Mouse (Mus musculus): ENCODE measurements around the gene Mrpl10. TPM values are rescaled to one million over a fixed set of nuclear protein-coding genes. Genes with fewer than 3 reads are reported as not detected.

The Mrpl10 gene
- polyA plus RNA-seq, 1 experiment from 2014 or later: 80.1 TPM

GRCm38 (mm10) chr11:97078751-97079150, 37.4 kb downstream of the Mrpl10 start:
- H3K27me3 ChIP-seq (ENCODE audit: control insufficient read depth, insufficient read depth, low read length): peaks cover 7% of the 10 kb centered on the region
- 40% methylated on average over 4 of the region's 4 CpGs for WGBS
- no peak for ATAC-seq (ENCODE audit: insufficient number of reproducible peaks, insufficient read depth, low FRiP score, low read depth)
- H3K4me3 ChIP-seq (ENCODE audit: control insufficient read depth in 1 of 2, insufficient read depth in 1 of 2, low read depth in 1 of 2, low read length in 2 of 2): no peak overlapping the region
- no peak overlapping the region for H3K9ac ChIP-seq (ENCODE audit: low read length)
- H3K4me1 ChIP-seq (ENCODE audit: control insufficient read depth in 2 of 2, insufficient read depth in 2 of 2, low read length in 2 of 2): peaks cover 1 to 6% of the 10 kb centered on the region in 2 experiments; a peak in 2 of 4 replicates
- no peaks in the 10 kb centered on the region for H3K36me3 ChIP-seq (ENCODE audit: control insufficient read depth, insufficient read depth, low read length)
- H3K9me3 ChIP-seq (ENCODE audit: control insufficient read depth, low read length): no peaks in the 10 kb centered on the region
- H3K27ac ChIP-seq (replicated peaks in 1 of 2; ENCODE audit: control insufficient read depth in 1 of 2, insufficient read depth in 1 of 2, low read depth in 2 of 2, low read length in 2 of 2): no peak overlapping the region
- no peak overlapping the region for H3K4me2 ChIP-seq (ENCODE audit: low read length)

DNA sequence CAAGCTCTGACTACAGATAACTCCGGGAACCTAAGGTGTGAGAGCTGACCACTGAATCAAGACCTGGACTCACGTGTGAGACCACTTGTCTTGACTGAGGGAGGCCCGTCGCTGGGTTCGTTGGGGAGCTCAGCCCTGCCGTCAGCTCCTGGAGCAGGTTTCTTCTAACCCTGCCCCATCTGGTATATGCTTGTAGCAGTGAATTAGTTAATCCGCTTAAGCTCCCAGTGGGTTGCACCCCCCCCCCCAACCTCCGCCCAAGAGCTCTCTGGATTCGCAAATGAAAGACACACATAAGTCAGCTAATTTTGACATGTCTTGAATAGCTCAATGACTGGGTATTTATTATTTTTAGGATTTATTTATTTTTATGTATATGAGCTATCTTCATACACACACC, 38.9 kb downstream of the Mrpl10 start:
- Histone ChIP-seq H3K9ac (ENCODE audit: low read length) (no peak overlapping the region), H3K4me3 (ENCODE audit: control insufficient read depth in 1 of 2, insufficient read depth in 1 of 2, low read depth in 1 of 2, low read length in 2 of 2) (no peak overlapping the region), H3K4me2 (ENCODE audit: low read length) (no peak overlapping the region), H3K27me3 (ENCODE audit: control insufficient read depth, insufficient read depth, low read length) (peaks cover 7% of the 10 kb centered on the region), H3K4me1 (ENCODE audit: control insufficient read depth in 2 of 2, insufficient read depth in 2 of 2, low read length in 2 of 2) (peaks cover 2 to 8% of the 10 kb centered on the region in 2 experiments; a peak in 2 of 4 replicates), H3K27ac (replicated peaks in 1 of 2; ENCODE audit: control insufficient read depth in 1 of 2, insufficient read depth in 1 of 2, low read depth in 2 of 2, low read length in 2 of 2) (no peak overlapping the region), H3K36me3 (ENCODE audit: control insufficient read depth, insufficient read depth, low read length) (no peaks in the 10 kb centered on the region), H3K9me3 (ENCODE audit: control insufficient read depth, low read length) (no peaks in the 10 kb centered on the region)
- 14% methylated on average over 9 of the region's 9 CpGs for WGBS
- no peak for ATAC-seq (ENCODE audit: insufficient number of reproducible peaks, insufficient read depth, low FRiP score, low read depth)

GRCm38 (mm10) chr11:97082977-97083376, 41.6 kb downstream of the Mrpl10 start:
- no peaks in the 10 kb centered on the region for H3K9me3 ChIP-seq (ENCODE audit: control insufficient read depth, low read length)
- peaks cover 2 to 8% of the 10 kb centered on the region in 2 experiments; a peak in 2 of 4 replicates for H3K4me1 ChIP-seq (ENCODE audit: control insufficient read depth in 2 of 2, insufficient read depth in 2 of 2, low read length in 2 of 2)
- no peaks in the 10 kb centered on the region for H3K36me3 ChIP-seq (ENCODE audit: control insufficient read depth, insufficient read depth, low read length)
- H3K27ac ChIP-seq (replicated peaks in 1 of 2; ENCODE audit: control insufficient read depth in 1 of 2, insufficient read depth in 1 of 2, low read depth in 2 of 2, low read length in 2 of 2): no peak overlapping the region
- no peak for ATAC-seq (ENCODE audit: insufficient number of reproducible peaks, insufficient read depth, low FRiP score, low read depth)
- peaks cover 7% of the 10 kb centered on the region for H3K27me3 ChIP-seq (ENCODE audit: control insufficient read depth, insufficient read depth, low read length)
- peak overlapping the region; percentile 35 for H3K4me2 ChIP-seq (ENCODE audit: low read length)
- no peak overlapping the region for H3K9ac ChIP-seq (ENCODE audit: low read length)
- WGBS: 35% methylated on average over 11 of the region's 11 CpGs
- H3K4me3 ChIP-seq (ENCODE audit: control insufficient read depth in 1 of 2, insufficient read depth in 1 of 2, low read depth in 1 of 2, low read length in 2 of 2): no peak overlapping the region

GRCm38 (mm10) chr11:97083401-97084140, 42.2 kb downstream of the Mrpl10 start:
- H3K36me3 ChIP-seq (ENCODE audit: control insufficient read depth, insufficient read depth, low read length): no peaks in the 10 kb centered on the region
- no peak overlapping the region for H3K27ac ChIP-seq (replicated peaks in 1 of 2; ENCODE audit: control insufficient read depth in 1 of 2, insufficient read depth in 1 of 2, low read depth in 2 of 2, low read length in 2 of 2)
- 0 out of 2 replicates have a peak overlapping the region, but pooled peaks have one; percentile 16 for H3K9ac ChIP-seq (ENCODE audit: low read length)
- H3K9me3 ChIP-seq (ENCODE audit: control insufficient read depth, low read length): peaks cover 2% of the 10 kb centered on the region
- ATAC-seq (ENCODE audit: insufficient number of reproducible peaks, insufficient read depth, low FRiP score, low read depth): no peak
- 17% methylated on average over 22 of the region's 22 CpGs for WGBS
- H3K4me1 ChIP-seq (ENCODE audit: control insufficient read depth in 2 of 2, insufficient read depth in 2 of 2, low read length in 2 of 2): peaks cover 2 to 8% of the 10 kb centered on the region in 2 experiments; a peak in 2 of 4 replicates
- no peak overlapping the region for H3K4me3 ChIP-seq (ENCODE audit: control insufficient read depth in 1 of 2, insufficient read depth in 1 of 2, low read depth in 1 of 2, low read length in 2 of 2)
- peak overlapping the region; percentile 35 for H3K4me2 ChIP-seq (ENCODE audit: low read length)
- peaks cover 7% of the 10 kb centered on the region for H3K27me3 ChIP-seq (ENCODE audit: control insufficient read depth, insufficient read depth, low read length)

GRCm38 (mm10) chr11:97084821-97085505, 43.6 kb downstream of the Mrpl10 start:
- 81% methylated on average over 15 of the region's 15 CpGs for WGBS
- no peak for ATAC-seq (ENCODE audit: insufficient number of reproducible peaks, insufficient read depth, low FRiP score, low read depth)
- H3K9me3 ChIP-seq (ENCODE audit: control insufficient read depth, low read length): peaks cover 8% of the 10 kb centered on the region

DNA sequence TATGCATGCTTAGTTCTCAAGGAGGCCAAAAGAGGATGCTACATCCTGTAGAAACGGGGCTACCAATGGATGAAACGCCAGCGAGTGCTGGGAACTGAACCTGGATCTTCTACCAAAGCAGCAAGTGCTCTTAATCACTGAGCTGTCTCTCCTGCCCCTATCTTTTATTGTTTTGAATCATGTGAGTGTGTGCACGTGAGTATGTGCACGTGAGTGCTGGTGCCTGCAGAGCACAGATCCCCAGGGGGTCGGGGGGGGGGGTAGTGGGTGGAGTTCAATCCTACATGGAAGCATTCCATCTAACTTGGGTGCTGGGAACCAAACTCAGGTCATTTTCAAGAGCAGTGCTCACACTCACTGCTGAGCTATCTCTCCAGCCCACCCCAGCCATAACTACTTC, 45.0 kb downstream of the Mrpl10 start:
- no peaks in the 10 kb centered on the region for H3K36me3 ChIP-seq (ENCODE audit: control insufficient read depth, insufficient read depth, low read length)
- WGBS: 55% methylated on average over 6 of the region's 6 CpGs
- no peak overlapping the region for H3K9ac ChIP-seq (ENCODE audit: low read length)
- H3K4me2 ChIP-seq (ENCODE audit: low read length): no peak overlapping the region
- H3K4me1 ChIP-seq (ENCODE audit: control insufficient read depth in 2 of 2, insufficient read depth in 2 of 2, low read length in 2 of 2): peaks cover 2 to 8% of the 10 kb centered on the region in 2 experiments; a peak in 2 of 4 replicates
- H3K27me3 ChIP-seq (ENCODE audit: control insufficient read depth, insufficient read depth, low read length): peaks cover 7% of the 10 kb centered on the region
- no peak overlapping the region for H3K4me3 ChIP-seq (ENCODE audit: control insufficient read depth in 1 of 2, insufficient read depth in 1 of 2, low read depth in 1 of 2, low read length in 2 of 2)
- no peak overlapping the region for H3K27ac ChIP-seq (replicated peaks in 1 of 2; ENCODE audit: control insufficient read depth in 1 of 2, insufficient read depth in 1 of 2, low read depth in 2 of 2, low read length in 2 of 2)
- peaks cover 8% of the 10 kb centered on the region for H3K9me3 ChIP-seq (ENCODE audit: control insufficient read depth, low read length)
- no peak for ATAC-seq (ENCODE audit: insufficient number of reproducible peaks, insufficient read depth, low FRiP score, low read depth)

More at GRCm38 (mm10) chr11:97084821-97085505, 43.6 kb downstream of the Mrpl10 start:
- H3K4me1 ChIP-seq (ENCODE audit: control insufficient read depth in 2 of 2, insufficient read depth in 2 of 2, low read length in 2 of 2): peaks cover 2 to 8% of the 10 kb centered on the region in 2 experiments; a peak in 2 of 4 replicates
- no peaks in the 10 kb centered on the region for H3K36me3 ChIP-seq (ENCODE audit: control insufficient read depth, insufficient read depth, low read length)
- no peak overlapping the region for H3K9ac ChIP-seq (ENCODE audit: low read length)
- no peak overlapping the region for H3K27ac ChIP-seq (replicated peaks in 1 of 2; ENCODE audit: control insufficient read depth in 1 of 2, insufficient read depth in 1 of 2, low read depth in 2 of 2, low read length in 2 of 2)
- H3K4me3 ChIP-seq (ENCODE audit: control insufficient read depth in 1 of 2, insufficient read depth in 1 of 2, low read depth in 1 of 2, low read length in 2 of 2): no peak overlapping the region
- peaks cover 7% of the 10 kb centered on the region for H3K27me3 ChIP-seq (ENCODE audit: control insufficient read depth, insufficient read depth, low read length)
- no peak overlapping the region for H3K4me2 ChIP-seq (ENCODE audit: low read length)

GRCm38 (mm10) chr11:97094600-97094999, 53.2 kb downstream of the Mrpl10 start:
- H3K27ac ChIP-seq (replicated peaks in 1 of 2; ENCODE audit: control insufficient read depth in 1 of 2, insufficient read depth in 1 of 2, low read depth in 2 of 2, low read length in 2 of 2): no peak overlapping the region
- H3K4me1 ChIP-seq (ENCODE audit: control insufficient read depth in 2 of 2, insufficient read depth in 2 of 2, low read length in 2 of 2): peaks cover 3 to 4% of the 10 kb centered on the region in 2 experiments; a peak in 2 of 4 replicates
- H3K4me3 ChIP-seq (ENCODE audit: control insufficient read depth in 1 of 2, insufficient read depth in 1 of 2, low read depth in 1 of 2, low read length in 2 of 2): no peak overlapping the region
- H3K27me3 ChIP-seq (ENCODE audit: control insufficient read depth, insufficient read depth, low read length): peaks cover 35% of the 10 kb centered on the region
- WGBS: 59% methylated on average over 2 of the region's 2 CpGs
- no peaks in the 10 kb centered on the region for H3K36me3 ChIP-seq (ENCODE audit: control insufficient read depth, insufficient read depth, low read length)
- no peak overlapping the region for H3K9ac ChIP-seq (ENCODE audit: low read length)
- ATAC-seq (ENCODE audit: insufficient number of reproducible peaks, insufficient read depth, low FRiP score, low read depth): no peak
- H3K9me3 ChIP-seq (ENCODE audit: control insufficient read depth, low read length): no peaks in the 10 kb centered on the region; the same call in 1 of the 2 replicates
- no peak overlapping the region for H3K4me2 ChIP-seq (ENCODE audit: low read length)
